Mouse (Mus musculus) liver, embryonic 11.5 days (tissue): ENCODE measurements around the gene Mamdc2. TPM values are rescaled to one million over a fixed set of nuclear protein-coding genes. Genes with fewer than 3 reads are reported as not detected.

Source experiments
- ATAC-seq: fragments of 200-750 bp; cut with Nextera tagmentation; replicated peaks from 2 replicates; pipeline ENCODE4 v1.8.0; 2017; ENCODE audit warnings: moderate number of reproducible peaks, mild to moderate bottlenecking, moderate TSS enrichment, moderate library complexity; ENCODE audit not compliant: low FRiP score
- DNase-seq: peaks from one replicate; pipeline ENCODE4 v3.0.0-alpha.2; 2017; ENCODE audit warnings: low spot score
- H3K27ac ChIP-seq: fragments of 300-500 bp; sonication (generic); 2 replicates; pipeline ENCODE4 v1.5.1; 2014; ENCODE audit warnings: mild to moderate bottlenecking, low read depth, low read length, control low read depth
- H3K27me3 ChIP-seq: fragments of 300-500 bp; sonication (generic); replicated peaks from 2 replicates; pipeline ENCODE4 v1.6.1; 2014; ENCODE audit warnings: low read length, mixed read lengths; ENCODE audit not compliant: control insufficient read depth, insufficient read depth
- H3K36me3 ChIP-seq: fragments of 300-500 bp; sonication (generic); 2 replicates; pipeline ENCODE4 v1.6.1; 2014; ENCODE audit warnings: mild to moderate bottlenecking, low read length, moderate library complexity, mixed read lengths; ENCODE audit not compliant: control insufficient read depth, insufficient read depth
- H3K4me1 ChIP-seq: fragments of 300-500 bp; sonication (generic); replicated peaks from 2 replicates; pipeline ENCODE4 v1.6.1; 2014; ENCODE audit warnings: low read length, mixed read lengths; ENCODE audit not compliant: control insufficient read depth, insufficient read depth
- H3K4me2 ChIP-seq: fragments of 300-500 bp; sonication (generic); 2 replicates; pipeline ENCODE4 v1.6.1; 2014; ENCODE audit warnings: mild to moderate bottlenecking, control low read depth, moderate library complexity
- H3K4me3 ChIP-seq: fragments of 300-500 bp; sonication (generic); 2 replicates; pipeline ENCODE4 v1.5.1; 2014; ENCODE audit warnings: low read depth, low read length, control low read depth
- H3K9ac ChIP-seq: fragments of 300-500 bp; sonication (generic); 2 replicates; pipeline ENCODE4 v1.6.1; 2014; ENCODE audit warnings: low read depth, low read length, control low read depth
- H3K9me3 ChIP-seq: fragments of 300-500 bp; sonication (generic); 2 replicates; pipeline ENCODE4 v1.6.1; 2016; ENCODE audit warnings: low read length, inconsistent platforms, mixed read lengths; ENCODE audit not compliant: control insufficient read depth
- WGBS: fragments of 180-500 bp; shearing (Covaris S2); extraction: QIAGEN DNeasy Blood & Tissue Kit; methylation state at CpG from one replicate; pipeline ENCODE4 v1.1.7; 2014; 5-methylcytosine and 5-hydroxymethylcytosine counted together
- polyA plus RNA-seq: library from polyadenylated mRNA; unstranded; fragments of >200 nt; fragmentation: Nextera tagmentation; extraction: Ambion mirVana; gene quantifications from 2 replicates; pipeline ENCODE4 v1.2.1, GENCODE M21; 2014

Gene Mamdc2
- polyA plus RNA-seq, 1 experiment from 2014 or later, result 0.29 TPM

- Histone ChIP-seq H3K27ac (no peak overlapping the region), H3K4me1 (no peaks in the 10 kb centered on the region), H3K4me3 (no peak overlapping the region), H3K36me3 (no peaks in the 10 kb centered on the region), H3K9ac (no peak overlapping the region), H3K27me3 (no peaks in the 10 kb centered on the region), H3K9me3 (no peaks in the 10 kb centered on the region), H3K4me2 (no peak overlapping the region)
- no peak for DNase-seq
- ATAC-seq, result no peak
- 60% methylated on average over 6 of the region's 6 CpGs for WGBS
Observed at GRCm38 (mm10) chr19:23330842-23331241, 117.4 kb downstream of the Mamdc2 start.

DNA sequence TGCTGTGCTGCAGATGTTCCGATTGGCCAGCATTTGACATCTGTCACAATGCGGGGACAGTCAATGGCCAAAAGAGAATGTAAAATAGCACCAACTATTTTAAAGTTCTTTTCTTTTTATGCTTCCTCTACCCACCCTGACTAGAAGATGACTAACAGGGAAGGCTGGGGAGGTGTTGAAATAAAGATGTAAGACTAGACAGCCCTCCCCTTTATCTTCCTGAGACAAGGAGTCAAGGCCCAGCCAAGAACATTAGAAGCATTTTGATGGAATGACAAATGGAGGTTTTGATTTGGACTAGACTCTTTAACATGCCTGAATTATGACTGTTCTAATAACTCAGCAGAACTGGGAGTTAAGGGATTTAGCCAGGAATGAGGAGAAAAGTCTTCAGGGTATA is 118.9 kb downstream of the Mamdc2 start:
- Histone ChIP-seq H3K9ac (no peak overlapping the region), H3K27ac (no peak overlapping the region), H3K4me3 (no peak overlapping the region), H3K36me3 (no peaks in the 10 kb centered on the region), H3K4me2 (no peak overlapping the region), H3K9me3 (no peaks in the 10 kb centered on the region), H3K4me1 (no peaks in the 10 kb centered on the region), H3K27me3 (no peaks in the 10 kb centered on the region)
- DNase-seq (no peak), ATAC-seq (no peak)
- WGBS, result 94% methylated on average over 2 of the region's 2 CpGs

DNA sequence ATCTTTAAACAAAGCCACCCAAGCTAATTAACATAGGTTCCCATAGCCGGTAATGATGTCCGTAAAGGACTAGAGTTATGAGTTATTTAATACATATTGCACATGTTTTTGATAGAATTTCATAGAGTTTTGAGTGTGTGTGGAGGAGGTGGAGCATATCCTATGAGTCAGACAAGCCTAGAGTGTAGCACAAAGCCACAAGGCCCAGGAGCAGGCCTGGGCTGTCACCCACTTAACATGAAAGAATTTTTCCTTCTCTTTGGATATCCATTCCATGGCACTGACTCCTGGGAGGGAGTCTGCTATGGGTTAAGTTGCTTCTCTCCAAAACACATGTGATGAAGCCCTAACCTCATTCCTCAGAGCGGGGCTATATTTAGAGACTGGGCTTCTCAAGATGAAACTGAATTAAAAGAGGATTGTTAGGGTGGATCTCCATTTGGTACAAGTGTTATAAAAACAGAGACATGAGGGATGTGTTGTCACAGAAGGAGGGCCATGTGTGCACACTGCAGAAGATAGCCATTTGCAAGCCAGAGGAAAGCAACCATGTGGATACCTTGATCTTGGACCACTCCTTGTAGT is 121.1 kb downstream of the Mamdc2 start:
- no peaks in the 10 kb centered on the region for H3K36me3 ChIP-seq
- H3K4me3 ChIP-seq, result no peak overlapping the region
- H3K27me3 ChIP-seq, result no peaks in the 10 kb centered on the region
- WGBS, result 90% methylated on average over 3 of the region's 3 CpGs
- H3K27ac ChIP-seq, result no peak overlapping the region
- no peak overlapping the region for H3K9ac ChIP-seq
- DNase-seq, result no peak
- H3K9me3 ChIP-seq, result no peaks in the 10 kb centered on the region
- H3K4me1 ChIP-seq, result no peaks in the 10 kb centered on the region
- no peak for ATAC-seq
- no peak overlapping the region for H3K4me2 ChIP-seq

DNA sequence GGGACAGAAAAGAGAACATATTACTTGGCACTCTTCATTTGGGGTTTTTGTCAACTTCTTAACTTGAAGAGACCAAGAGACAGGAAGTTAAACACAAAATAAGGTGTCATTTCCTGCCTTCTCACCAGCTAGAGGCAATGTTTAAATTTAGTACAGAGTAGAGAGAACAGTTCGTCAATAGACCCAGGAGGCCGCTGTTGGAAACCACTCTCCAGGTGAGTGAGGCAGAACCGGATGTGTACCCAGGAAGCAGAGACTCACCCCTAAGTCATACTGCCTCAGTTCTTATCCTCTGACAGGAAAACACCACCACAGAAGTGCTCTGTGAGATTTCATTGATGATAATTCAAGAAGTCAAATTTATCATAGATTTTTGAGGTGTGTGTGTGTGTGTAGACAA is 125.1 kb downstream of the Mamdc2 start:
- no peak for DNase-seq
- Histone ChIP-seq H3K36me3 (no peaks in the 10 kb centered on the region), H3K27ac (no peak overlapping the region), H3K9me3 (no peaks in the 10 kb centered on the region), H3K27me3 (no peaks in the 10 kb centered on the region), H3K4me3 (no peak overlapping the region), H3K9ac (no peak overlapping the region), H3K4me1 (no peaks in the 10 kb centered on the region), H3K4me2 (no peak overlapping the region)
- WGBS, result 42% methylated on average over 3 of the region's 3 CpGs
- no peak for ATAC-seq

DNA sequence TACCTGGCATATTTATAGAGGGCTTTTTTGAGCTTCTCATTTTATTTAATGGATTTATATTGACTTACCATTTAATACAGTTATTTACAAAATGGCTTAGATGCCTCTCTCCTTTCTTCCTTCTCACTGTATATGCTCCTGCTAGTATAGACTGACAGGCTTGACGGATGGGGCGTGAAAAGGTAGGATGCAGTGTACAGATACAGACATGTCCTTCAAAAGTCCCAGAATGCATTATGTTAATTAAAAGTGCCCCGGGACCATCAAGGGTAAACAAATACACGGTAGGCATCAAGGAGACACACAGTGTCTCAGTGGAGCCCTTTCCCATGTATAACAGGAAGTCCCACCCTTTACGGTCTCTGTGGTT is 130.3 kb downstream of the Mamdc2 start:
- no peak for DNase-seq
- Histone ChIP-seq H3K4me3 (no peak overlapping the region), H3K4me2 (no peak overlapping the region), H3K9me3 (no peaks in the 10 kb centered on the region), H3K27me3 (no peaks in the 10 kb centered on the region), H3K27ac (no peak overlapping the region), H3K36me3 (no peaks in the 10 kb centered on the region), H3K4me1 (no peaks in the 10 kb centered on the region), H3K9ac (no peak overlapping the region)
- ATAC-seq, result no peak
- 75% methylated on average over 5 of the region's 5 CpGs for WGBS

- no peaks in the 10 kb centered on the region for H3K27me3 ChIP-seq
- H3K4me2 ChIP-seq, result no peak overlapping the region
- no peaks in the 10 kb centered on the region for H3K9me3 ChIP-seq
- no peaks in the 10 kb centered on the region for H3K4me1 ChIP-seq
- no peaks in the 10 kb centered on the region for H3K36me3 ChIP-seq
- WGBS, result 65% methylated on average over 5 of the region's 5 CpGs
- no peak overlapping the region for H3K9ac ChIP-seq
- ATAC-seq (no peak), DNase-seq (no peak)
- H3K27ac ChIP-seq, result no peak overlapping the region
- no peak overlapping the region for H3K4me3 ChIP-seq
Observed at GRCm38 (mm10) chr19:23317295-23317988, 130.8 kb downstream of the Mamdc2 start.

DNA sequence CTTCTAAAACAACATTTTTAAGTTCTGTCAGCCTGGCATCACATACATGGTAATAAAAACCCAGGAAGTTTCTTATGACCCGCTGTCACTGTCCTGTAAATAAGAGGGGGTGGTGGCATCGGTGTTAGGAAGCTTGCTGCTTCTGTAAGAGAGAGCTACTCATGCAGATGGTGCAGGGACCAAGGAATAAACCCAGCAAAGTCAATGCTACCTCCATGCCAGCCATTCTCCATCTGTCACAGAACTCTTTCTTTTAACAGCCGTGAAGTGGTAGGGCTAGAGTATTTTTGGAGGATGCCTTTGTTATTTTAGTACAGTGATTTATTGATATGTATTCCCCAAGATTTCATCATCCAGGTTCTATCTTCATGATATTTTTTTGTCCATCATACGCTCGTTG is 131.4 kb downstream of the Mamdc2 start:
- WGBS, result 83% methylated on average over 5 of the region's 5 CpGs
- Histone ChIP-seq H3K27me3 (no peaks in the 10 kb centered on the region), H3K4me3 (no peak overlapping the region)

GRCm38 (mm10) chr19:23309979-23310378 is 138.3 kb downstream of the Mamdc2 start:
- Histone ChIP-seq H3K36me3 (no peaks in the 10 kb centered on the region), H3K9ac (no peak overlapping the region), H3K27me3 (no peaks in the 10 kb centered on the region), H3K27ac (no peak overlapping the region), H3K4me1 (no peaks in the 10 kb centered on the region), H3K9me3 (no peaks in the 10 kb centered on the region), H3K4me3 (no peak overlapping the region), H3K4me2 (no peak overlapping the region)
- WGBS, result 82% methylated on average over 2 of the region's 2 CpGs
- ATAC-seq, result no peak
- DNase-seq, result no peak

More for the DNA sequence above, 131.4 kb downstream of the Mamdc2 start:
- Histone ChIP-seq H3K4me2 (no peak overlapping the region), H3K27ac (no peak overlapping the region), H3K9ac (no peak overlapping the region), H3K9me3 (no peaks in the 10 kb centered on the region), H3K36me3 (no peaks in the 10 kb centered on the region), H3K4me1 (no peaks in the 10 kb centered on the region)
- no peak for ATAC-seq
- DNase-seq, result no peak

- Histone ChIP-seq H3K4me2 (no peak overlapping the region), H3K9me3 (no peaks in the 10 kb centered on the region), H3K4me1 (no peaks in the 10 kb centered on the region), H3K4me3 (no peak overlapping the region), H3K9ac (no peak overlapping the region), H3K27ac (no peak overlapping the region), H3K27me3 (no peaks in the 10 kb centered on the region), H3K36me3 (no peaks in the 10 kb centered on the region)
- 79% methylated on average over 7 of the region's 7 CpGs for WGBS
- ATAC-seq (no peak), DNase-seq (no peak)
Observed at GRCm38 (mm10) chr19:23306671-23307070, 141.6 kb downstream of the Mamdc2 start.
